Mouse (Mus musculus) yolk sac, embryonic 10.5 days (tissue): ENCODE data around the gene Ccdc162.
A peak's percentile ranks its signal among the peaks of the same experiment; 100 is the strongest.

ENCODE experiments used
- DNase-seq: peaks from one replicate; pipeline ENCODE4 v3.0.0-alpha.2; 2017; ENCODE audit warnings: low spot score

The Ccdc162 gene

DNA sequence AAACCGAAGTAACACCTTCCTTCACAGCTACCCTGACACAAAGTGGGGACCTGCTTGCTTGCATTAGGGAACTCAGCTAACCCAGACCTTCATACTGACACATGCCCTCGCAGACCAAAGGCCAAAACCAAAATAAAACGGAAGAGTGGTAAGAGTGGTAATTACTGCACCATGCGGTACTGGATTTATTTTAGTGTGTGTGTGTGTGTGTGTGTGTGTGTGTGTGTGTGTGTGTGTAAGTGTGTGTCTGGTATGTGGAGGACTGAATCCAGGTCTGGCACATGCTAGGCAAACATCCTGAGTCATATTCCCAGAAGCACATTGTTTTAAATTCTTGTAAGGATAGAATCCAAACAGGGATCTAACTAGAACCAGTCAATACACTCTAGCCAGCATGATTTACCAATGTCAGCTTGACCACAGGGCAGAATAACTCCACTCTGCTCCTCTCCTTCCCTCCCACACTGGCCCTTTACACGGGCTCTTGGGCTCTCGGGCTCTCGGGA lies 140.1 kb downstream of the Ccdc162 start:
- DNase-seq, result no peak

DNA sequence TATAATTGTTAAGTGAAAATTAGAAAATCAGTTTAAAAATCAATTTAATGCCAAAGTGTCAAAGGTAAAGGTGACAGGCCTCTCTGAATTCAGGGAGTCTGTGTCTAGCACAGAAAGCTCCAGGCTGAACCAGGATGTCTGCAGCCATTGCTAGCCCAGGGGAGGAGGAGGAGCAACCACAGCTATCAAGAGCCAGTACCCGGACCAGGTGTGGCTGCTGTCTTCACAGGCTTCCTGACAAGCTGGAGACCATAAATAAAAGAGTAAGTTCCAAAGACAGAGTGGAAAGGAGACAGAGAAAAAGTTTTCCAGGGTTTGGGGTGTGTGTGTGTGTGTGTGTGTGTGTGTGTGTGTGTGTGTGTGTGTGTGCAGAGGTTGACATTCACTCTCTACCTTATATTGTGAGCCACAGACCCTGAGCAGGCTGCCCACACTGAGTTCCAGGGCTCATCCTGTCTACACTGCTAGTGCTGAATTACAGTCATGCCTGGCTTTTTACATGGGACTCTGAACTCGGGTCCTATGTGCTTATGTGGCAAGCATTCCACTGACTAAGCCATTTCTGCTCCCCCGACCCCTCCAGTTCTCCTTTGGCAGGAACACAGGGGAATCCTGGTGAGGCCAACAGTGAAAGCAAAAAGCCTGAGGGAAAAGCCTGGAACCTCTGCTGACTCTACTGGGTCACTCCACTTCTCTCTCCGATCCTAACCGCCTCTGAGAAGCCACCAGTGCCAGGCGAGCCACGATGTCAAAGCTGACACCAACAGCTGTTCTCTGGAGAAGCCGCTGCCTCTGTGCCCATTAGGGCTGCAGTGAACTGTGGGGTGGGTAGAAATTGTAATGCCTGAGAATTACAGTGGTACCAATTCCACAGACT lies 140.7 kb downstream of the Ccdc162 start:
- no peak for DNase-seq

DNA sequence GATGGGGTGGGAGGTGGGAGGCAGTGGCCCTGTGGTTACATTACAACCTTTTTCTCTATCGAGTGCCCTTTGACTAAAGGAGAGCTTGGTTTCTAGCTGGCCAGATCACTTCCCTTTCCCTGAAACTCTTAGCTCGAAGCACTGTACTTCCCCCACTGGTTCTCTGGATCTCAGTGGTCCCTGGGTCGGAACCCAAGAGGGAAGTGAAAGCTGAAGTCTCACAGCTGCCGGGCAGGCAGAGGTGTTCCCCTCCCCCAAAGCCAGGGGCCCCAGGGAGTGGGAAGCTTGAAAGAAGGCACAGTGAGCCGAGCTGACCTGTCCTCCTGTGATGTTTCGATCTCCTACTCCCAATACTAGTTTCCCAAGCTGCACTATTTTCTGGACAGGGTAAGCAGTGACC lies 143.2 kb downstream of the Ccdc162 start:
- DNase-seq, result no peak

DNA sequence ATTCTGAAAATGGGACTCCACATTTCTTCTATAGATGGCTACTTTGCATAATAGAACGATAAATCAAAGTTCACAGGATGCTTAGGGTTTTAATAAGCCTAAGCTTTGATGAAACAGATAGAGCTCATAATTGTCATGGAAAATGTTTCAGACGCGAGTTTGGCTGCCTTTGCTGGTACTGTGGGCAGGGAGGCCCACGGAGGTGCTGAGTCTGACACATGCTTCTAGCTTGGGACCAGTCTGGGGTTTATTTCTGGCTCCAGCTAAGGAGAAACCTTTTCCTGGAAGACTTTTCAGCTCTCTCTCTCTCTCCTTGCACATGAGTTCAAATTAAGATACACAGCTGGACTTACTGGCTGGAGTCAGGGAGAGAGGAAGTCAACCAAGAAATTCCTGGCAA lies 144.2 kb downstream of the Ccdc162 start:
- DNase-seq, result no peak

DNA sequence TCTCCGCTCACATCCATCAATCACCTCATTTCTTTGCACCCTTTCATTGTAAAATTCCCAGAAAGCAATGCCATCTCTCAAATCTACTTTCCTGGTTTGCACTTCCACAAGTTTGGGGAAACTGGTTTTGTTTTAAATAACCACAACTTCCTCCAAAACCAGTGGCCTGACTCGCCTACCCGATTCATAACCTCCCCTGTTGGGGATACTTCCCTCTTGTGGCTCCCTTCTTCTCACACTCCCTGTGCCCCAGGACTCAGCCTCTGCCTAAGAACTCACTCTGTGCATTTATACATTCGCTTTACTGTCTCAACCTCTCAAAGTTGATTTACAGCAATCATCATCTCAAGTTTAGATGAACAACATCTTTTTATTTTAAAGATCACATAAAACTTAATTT lies 145.4 kb downstream of the Ccdc162 start:
- no peak for DNase-seq

DNA sequence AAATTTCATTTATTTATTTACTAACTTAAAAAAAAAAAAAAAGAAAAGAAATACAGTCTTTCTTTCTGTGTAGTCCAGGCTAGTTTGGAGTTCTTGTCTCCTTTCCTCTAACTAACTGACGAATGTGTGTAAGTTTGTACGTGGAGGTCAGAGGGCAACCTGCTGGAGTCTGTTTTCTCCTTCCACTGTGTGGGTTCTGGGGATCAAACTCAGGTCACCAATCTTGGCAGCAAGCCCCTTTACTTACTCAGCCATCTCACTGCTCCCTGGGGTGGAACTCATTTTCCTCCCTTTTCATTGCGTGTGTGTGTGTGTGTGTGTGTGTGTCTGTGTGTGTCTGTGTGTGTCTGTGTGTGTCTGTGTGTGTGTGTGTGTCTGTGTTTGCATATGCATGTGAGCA lies 148.1 kb downstream of the Ccdc162 start:
- no peak for DNase-seq

DNA sequence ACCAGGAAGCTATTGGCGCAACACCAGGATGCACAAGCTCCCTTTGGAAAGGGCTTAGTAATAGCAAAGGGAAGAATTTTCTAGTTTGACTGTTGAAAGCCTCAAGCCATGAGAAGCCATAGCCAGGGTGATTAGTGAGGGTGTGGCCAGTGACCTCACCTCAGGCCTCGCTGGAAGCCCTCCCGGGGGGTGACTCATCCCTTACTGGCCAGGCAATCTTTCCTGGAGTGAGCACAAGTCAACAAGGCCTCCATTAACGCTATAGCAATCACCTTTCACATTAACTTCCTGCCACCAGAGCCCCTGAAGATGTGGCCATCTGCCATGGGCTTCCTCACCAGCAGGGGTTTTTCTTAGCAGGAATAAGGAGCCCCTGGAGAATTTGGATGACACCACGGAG lies 151.3 kb downstream of the Ccdc162 start:
- DNase-seq, result peak; percentile 33

DNA sequence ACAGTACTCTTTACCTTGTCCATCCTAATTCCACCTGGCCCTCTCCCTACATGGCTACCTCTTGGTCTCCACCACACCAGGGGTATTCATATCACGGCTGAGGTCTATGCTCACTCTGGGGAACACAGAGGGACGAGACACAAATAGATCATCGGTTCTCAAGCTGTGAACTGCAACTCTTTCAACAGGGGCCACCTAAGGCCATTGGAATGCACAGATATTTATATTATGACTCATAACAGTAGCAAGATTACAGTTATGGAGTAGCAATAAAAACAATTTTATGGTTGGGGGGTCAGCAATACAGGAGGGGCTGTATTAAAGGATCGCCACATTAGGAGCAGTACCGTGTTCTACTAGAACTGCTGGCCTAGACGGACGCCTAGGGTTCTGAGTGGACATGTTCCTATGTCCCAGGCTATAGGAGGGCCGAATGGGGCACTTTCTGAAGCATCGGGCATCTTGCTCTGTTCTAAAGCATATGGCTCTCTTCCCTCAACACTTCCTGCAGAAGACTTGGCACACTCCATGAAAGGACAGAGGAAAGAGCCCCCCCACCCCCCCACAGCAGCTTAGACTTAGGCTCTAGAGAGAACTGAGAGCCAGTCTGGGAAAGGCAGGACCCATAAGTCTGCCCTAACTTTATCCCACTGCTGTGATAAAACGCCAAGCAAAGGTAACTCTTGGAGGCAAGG lies 154.6 kb downstream of the Ccdc162 start:
- no peak for DNase-seq

DNA sequence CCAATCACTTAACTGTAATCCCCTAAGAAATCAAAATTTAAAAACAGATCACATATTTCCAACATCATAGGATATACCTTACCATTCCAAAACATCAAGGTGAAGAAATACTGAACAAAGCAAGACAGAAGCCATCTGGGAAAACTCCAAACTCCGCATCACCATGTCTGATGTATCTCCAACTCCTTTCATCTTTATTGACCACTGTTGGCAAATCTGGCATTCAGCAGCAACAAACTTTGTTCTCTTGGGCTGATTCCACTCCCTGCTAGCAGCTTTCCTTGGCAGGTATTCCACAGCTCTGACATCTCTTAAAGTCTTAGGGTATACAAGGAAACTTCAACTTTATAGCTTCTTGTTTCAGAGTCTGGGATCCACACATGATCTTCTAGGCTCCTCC lies 158.0 kb downstream of the Ccdc162 start:
- DNase-seq, result no peak

DNA sequence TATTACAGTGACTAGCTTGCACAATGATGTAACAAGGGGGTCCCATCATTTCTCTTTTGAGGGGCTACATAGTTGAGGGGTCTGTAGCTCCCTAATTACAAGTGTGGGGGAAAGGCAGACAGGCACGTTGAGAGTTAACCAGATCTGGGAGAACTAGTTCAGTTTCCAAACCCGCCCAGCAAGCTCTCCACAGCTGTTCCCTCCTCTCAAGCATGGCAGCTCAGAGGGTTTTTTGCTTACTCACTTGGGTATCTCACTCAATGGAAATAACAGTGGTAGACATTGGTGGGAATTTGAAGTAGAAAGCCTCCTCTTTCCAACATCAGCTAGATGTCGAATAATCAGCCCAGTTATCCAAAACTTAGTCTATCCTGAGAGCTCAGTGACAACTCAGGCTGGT lies 161.4 kb downstream of the Ccdc162 start:
- no peak for DNase-seq

DNA sequence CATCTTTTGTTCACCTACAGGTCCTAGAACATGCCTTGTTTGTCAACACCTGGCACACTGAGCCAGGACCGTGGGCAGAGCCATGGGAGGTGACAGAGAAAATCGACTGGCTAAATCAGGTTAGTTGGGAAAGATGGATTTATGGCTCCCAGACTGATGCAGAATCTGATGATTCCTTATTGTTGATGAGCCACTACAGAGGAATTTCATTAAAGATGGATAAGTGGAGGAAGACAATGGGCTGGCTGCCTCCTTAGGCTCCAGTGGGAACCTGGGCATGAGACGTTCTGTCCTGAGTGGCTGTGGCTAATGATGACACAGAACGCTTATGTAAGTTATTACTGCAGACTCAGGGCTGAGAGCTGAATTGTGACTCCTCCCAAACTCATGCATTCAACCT lies 162.7 kb downstream of the Ccdc162 start:
- DNase-seq, result no peak

DNA sequence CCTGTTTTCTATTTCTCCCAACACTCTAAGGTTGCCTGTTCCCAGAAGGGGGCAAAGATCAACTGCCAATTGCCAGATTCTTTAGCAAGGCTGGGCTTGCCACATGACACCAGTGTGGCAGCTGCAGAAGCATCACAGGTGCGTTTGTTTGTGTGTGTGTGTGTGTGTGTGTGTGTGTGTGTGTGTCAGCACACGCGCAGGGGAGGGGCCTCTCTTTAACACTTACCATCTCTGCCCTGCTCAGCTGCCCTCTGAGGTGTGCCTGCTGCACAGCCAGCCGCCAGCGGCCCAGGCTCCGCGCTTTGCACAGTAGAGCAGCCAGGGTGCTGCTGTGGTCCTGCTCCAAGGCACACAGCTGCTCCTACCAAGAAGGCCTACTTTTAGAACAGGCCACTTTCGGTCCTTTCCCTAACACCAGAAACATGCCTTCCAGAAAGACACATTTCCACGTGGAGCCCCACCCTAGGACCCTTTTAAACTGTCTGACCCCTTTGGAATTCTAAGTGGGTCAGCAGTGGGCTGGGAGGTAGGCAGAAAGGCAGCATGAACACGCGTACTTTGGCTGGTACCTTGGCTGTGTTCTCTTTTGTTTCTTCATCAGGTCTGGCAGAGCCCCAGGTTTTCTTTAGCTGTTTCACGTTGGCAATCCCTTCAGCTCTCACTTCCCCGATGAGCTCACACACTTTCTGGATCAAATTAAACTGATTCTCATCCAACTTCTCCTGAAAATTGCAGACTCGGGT lies 163.4 kb downstream of the Ccdc162 start:
- DNase-seq, result peak; percentile 47

DNA sequence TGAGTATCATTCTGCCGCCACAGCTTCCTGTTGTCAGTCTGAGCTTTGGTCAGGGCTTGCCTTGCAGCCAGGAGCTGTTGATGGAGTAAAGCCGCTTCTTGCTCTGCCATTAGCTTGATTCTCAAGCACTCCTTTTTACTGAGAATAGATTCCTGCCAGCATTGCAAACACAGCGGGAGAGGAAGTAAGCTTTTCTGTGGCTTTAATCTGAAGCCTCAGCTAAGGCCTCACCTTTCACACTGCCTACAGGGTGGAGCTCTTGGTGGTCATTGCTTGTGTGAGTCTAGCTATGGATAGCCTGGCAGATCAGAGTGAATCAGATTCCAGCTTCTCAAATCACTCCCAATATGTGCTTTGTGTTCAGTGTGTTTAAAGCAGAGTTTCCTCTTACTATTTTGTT lies 164.1 kb downstream of the Ccdc162 start:
- DNase-seq, result no peak

DNA sequence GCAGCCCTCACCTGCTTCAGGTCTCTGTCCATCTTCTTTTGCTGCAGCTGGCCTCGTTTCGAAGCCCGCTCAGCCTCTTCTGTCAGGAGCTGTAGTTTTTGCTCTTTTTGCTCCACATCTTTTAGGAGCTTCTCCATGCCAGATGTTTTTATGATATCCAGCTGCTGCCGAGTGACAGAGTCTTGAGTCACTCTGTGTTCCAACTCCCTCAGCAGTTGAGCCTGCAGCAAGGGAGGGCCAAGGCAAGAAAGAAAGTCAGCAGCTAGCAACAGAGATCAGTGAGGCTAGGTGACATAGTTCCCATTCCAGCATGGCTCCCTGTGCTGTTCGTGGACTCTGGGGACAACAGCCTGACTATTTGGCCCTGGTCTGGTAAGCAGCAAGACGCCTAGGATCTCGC lies 165.7 kb downstream of the Ccdc162 start:
- no peak for DNase-seq

DNA sequence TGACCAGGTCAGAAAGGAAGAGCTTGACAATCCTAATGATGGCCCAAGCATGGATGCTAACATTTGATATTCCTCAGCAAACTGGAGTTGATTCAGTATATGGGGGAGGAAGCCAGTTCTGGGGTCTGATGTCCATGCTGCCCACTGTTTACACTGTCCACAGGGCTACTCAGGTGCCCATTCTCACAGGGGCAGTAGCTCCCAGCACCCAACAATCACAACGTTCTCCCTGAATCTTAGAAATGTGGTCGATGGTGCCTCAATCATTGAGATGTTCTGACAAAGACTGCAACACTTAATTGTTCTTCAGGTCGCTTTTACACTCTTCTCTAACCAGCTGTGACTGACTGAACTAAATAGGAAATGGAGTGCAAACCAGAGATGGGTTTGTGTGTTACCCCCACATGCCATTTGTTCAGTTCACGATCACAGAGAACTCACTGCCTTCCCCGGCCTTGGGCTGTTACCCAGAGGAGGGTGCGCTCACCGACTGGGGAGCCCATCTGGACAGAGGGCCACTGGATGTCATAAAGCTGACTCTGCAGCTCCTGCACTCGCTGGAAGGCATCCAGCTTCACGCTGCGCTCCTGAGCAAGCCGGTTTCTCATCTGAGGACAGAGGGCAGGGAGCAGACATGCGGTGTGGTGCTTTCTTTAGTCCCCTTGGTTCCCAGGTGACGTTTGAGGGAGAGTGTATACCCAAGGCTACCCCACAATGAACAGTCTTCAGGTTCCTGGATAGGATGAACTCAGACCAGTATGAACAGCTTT lies 169.9 kb downstream of the Ccdc162 start:
- no peak for DNase-seq

DNA sequence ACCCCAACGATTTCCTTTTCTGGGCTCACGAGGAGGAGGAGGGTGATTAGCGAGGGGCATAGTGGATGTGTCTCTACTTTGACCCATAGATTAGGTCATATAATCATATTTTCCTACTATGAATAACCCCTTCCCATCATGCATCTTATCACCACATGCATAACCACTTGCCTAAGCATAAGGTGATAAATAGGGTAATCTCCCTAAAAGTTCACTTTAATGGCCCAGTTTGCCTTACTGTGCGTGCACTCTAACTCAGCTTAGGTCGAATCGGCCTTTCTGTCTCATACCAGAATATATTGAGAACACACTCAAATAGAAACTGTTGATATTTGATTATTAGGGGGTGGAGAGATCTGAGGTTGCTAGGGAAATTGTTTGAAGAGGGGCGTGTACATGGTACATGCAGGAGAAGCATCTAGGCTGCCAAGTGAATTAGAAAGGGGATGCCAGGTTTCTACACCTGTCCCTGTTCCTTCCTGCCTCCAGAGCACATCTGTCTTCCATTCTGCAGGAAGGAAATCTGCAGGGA lies 171.1 kb downstream of the Ccdc162 start:
- DNase-seq, result no peak

DNA sequence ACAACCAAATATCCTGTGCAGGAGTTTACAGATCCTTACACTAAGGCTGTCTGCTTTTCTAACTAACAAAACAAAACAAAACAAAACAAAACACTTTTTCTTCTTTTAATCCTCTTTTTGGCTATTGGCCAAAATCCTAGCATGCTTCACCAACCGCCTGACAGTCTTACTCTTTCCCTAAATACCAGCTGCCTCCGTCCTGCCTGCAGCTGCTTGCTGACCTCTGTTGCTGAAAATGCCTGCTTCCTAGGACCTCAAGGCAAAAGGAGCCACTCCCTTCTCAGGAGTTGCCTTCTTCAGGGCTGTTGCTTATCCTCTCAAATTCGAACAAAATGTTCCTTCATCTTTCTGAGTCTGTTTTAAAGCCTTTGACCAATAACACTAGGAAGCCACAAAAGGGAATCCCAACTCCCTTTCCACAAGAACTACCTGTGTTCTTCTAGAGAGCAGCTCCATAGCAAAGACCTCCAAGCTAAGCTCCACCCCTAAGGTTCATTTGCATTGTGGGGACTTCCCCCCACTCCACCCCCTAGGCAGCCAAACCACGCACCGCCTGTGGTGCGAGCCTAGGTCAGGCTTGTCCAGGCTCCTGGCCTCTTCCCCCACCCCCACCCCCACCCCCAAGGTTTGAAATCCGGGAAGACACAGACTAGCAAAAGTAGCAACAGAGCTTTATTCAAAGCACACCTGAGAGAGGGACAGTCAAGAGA lies 171.8 kb downstream of the Ccdc162 start:
- peak; percentile 52 for DNase-seq

DNA sequence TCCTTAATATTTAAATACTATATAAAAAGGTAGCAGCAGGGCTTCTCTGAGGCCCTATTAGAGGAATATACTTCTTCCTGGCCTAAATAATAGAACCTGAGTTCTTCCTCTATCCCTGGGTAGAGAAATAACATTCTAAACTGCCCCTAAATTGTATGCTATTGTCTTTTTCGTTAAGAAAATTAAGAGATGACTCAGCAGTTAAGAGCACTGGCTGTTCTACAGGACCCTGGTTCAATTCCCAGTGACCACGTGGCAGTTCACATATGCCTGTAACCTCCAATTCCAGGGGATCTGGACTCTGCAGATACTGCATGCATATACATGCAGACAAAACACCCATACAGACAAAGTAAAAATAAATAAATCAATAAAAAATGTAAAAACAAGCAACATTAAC lies 172.6 kb downstream of the Ccdc162 start:
- DNase-seq, result no peak

DNA sequence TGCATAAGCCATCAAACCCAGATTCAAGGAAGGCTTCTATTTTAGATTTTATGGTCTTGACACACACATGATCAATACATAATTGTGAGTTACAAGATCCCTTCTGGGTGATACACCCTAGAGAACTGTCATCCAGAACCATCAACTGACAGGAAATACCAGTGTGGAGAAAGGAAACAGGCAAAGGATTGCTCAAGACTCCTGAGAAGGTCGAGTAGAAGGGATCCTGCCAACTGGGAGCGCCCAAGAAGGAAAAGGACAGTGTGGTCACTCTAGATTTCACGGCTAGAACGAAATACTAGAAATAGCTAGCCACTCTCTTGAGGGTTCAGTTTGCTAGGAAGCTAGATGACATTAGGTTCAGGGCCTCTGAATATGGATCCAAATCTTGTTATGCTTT lies 173.0 kb downstream of the Ccdc162 start:
- no peak for DNase-seq

DNA sequence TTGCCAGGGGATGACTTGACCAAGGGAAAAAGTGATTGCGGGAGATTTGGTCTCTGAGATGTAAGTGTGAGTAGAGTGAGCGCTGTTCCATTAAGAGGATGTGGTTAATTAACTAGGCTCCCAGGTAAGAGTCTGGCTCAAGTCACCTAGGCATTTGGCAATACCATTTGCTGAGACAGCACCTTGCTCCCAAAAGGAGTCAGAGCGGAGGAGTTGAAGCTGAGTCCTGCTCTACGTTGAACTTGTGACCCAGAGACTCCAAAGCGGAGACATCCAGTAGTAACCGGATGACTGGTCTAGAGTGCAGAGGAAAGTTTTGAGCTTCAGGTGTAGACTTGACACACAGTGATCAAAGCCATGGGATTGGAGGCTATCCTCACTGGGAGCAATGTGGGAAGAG lies 174.4 kb downstream of the Ccdc162 start:
- peak; percentile 33 for DNase-seq

DNA sequence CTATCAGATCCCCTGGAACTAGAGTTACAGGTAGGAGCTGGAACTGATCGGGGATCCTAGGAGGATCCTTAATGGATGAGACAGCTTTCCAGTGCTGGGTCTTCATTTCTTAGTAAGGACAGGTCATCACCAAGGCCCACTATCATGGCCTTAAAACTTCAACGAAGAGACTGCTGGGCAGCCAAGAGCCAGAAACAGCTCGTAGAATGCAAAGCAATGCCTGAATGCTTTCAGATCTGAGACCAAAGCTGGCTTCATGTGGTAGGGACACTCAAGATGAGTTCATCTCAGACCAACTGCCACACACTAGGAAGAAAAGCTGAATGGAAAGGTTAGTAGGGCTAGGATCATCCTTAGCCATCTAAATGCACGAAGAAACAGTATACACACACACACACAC lies 177.4 kb downstream of the Ccdc162 start:
- DNase-seq, result no peak
